Mouse (Mus musculus) liver, postnatal 0 days (tissue): ENCODE measurements around the gene Phtf1. TPM values are rescaled to one million over a fixed set of nuclear protein-coding genes. Genes with fewer than 3 reads are reported as not detected.
A peak's percentile ranks its signal among the peaks of the same experiment; 100 is the strongest.

Source experiments
- ATAC-seq: fragments of 200-750 bp; cut with Nextera tagmentation; 2 replicates; pipeline ENCODE4 v1.8.0; 2017; ENCODE audit warnings: mild to moderate bottlenecking, moderate library complexity
- DNase-seq: peaks from one replicate; pipeline ENCODE4 v3.0.0-alpha.2; 2016
- H3K27ac ChIP-seq: fragments of 300-500 bp; sonication (generic); 2 replicates; pipeline ENCODE4 v1.5.1; 2014; ENCODE audit warnings: antibody characterized with exemption, moderate library complexity, mild to moderate bottlenecking, low read depth
- H3K27me3 ChIP-seq: fragments of 300-500 bp; sonication (generic); 2 replicates; pipeline ENCODE4 v1.6.1; 2014; ENCODE audit warnings: low read length, control low read depth, mixed read lengths; ENCODE audit not compliant: insufficient read depth
- H3K36me3 ChIP-seq: fragments of 300-500 bp; sonication (generic); replicated peaks from 2 replicates; pipeline ENCODE4 v1.6.1; 2014; ENCODE audit warnings: mild to moderate bottlenecking, control low read depth, low read length, moderate library complexity, mixed read lengths; ENCODE audit not compliant: insufficient read depth
- H3K4me1 ChIP-seq: fragments of 300-500 bp; sonication (generic); 2 replicates; pipeline ENCODE4 v1.6.1; 2014; ENCODE audit warnings: antibody characterized with exemption, mild to moderate bottlenecking, control low read depth; ENCODE audit not compliant: insufficient read depth
- H3K4me2 ChIP-seq: fragments of 300-500 bp; sonication (generic); 2 replicates; pipeline ENCODE4 v1.6.1; 2014; ENCODE audit warnings: low read depth, mild to moderate bottlenecking, low read length, moderate library complexity, mixed read lengths
- H3K4me3 ChIP-seq: fragments of 300-500 bp; sonication (generic); 2 replicates; pipeline ENCODE4 v1.5.1; 2014; ENCODE audit warnings: low read depth, low read length
- H3K9ac ChIP-seq: fragments of 300-500 bp; sonication (generic); replicated peaks from 2 replicates; pipeline ENCODE4 v1.6.1; 2014; ENCODE audit warnings: mild to moderate bottlenecking, moderate library complexity
- H3K9me3 ChIP-seq: fragments of 300-500 bp; sonication (generic); 2 replicates; pipeline ENCODE4 v1.6.1; 2016; ENCODE audit warnings: mild to moderate bottlenecking, control low read depth, low read length, mixed read lengths
- CTCF ChIP-seq: sonication (generic); IDR thresholded peaks from 2 replicates; pipeline ENCODE4 v1.5.1; 2016; ENCODE audit warnings: antibody characterized with exemption, low read depth
- EP300 ChIP-seq: IDR thresholded peaks from 2 replicates; pipeline ENCODE4 v1.6.1; 2016; ENCODE audit warnings: antibody characterized with exemption, low read depth, mild to moderate bottlenecking
- WGBS: fragments of 180-500 bp; shearing (Covaris S2); extraction: QIAGEN DNeasy Blood & Tissue Kit; methylation state at CpG from one replicate; pipeline ENCODE4 v1.1.7; 2014; ENCODE audit not compliant: insufficient replicate concordance; 5-methylcytosine and 5-hydroxymethylcytosine counted together
- polyA plus RNA-seq: library from polyadenylated mRNA; unstranded; fragments of >200 nt; fragmentation: Nextera tagmentation; extraction: Ambion mirVana; gene quantifications from 2 replicates; pipeline ENCODE4 v1.2.1, GENCODE M21; 2015

Gene Phtf1
- polyA plus RNA-seq = 3.8 and 3.9 TPM in 2 replicates

DNA sequence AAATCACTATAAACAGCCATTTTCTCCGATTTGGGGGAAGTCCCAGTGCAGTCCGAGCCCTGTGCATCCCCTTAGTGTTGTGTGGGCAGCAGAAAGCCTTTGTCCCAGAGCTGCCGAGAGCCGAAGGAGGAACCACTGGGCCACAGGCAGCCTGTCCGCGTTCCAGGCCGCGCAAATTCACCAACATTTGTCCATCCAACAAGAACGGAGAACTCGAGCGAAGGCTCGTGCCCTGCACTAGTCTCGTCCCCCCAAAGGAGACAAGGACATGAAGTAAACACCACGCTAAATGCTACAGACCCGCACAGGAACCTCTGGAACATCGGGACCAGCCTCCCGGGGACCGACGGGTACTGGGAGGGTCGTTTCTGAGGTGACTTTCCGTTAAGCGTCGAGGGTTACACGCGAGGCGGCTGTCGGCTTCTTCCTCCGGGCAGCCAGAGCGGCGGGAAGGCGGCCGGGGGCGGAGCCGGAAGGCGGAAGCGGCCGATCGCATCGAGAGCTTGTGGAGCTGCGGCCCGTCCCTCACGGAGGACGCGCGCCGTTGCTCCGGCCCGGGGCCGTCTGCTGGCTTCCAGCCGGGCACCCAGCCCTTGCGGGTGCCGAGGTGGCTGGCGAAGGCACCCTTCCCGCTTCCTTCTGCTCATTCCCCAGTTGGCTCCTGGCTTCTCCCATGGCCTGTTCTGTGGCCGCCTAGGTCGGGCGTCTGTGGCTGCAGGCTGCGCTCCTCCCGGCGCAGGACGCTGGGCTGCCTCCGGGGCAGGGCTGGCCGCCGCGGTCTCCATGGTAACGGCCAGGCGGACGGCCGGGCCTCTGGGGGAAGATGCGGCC, at the start of gene Phtf1:
Gene Phtf1 (plus strand): TSS at position 250 of the 831 bp plus-strand sequence.
- no peaks in the 10 kb centered on the region for H3K9me3 ChIP-seq
- WGBS = under 1% methylated on average over 69 of the region's 70 CpGs
- H3K36me3 ChIP-seq = peaks cover 13% of the 10 kb centered on the region
- peak within 1 kb of the TSS; percentile 99 for H3K4me3 ChIP-seq
- H3K4me1 ChIP-seq = peaks cover 8% of the 10 kb centered on the region
- TF ChIP-seq EP300 = no peak
- no peak for TF ChIP-seq CTCF
- H3K4me2 ChIP-seq = peak within 1 kb of the TSS; percentile 87
- no peaks in the 10 kb centered on the region for H3K27me3 ChIP-seq
- peak within 1 kb of the TSS; percentile 86 for H3K27ac ChIP-seq
- peak; percentile 97 for ATAC-seq
- peak; percentile 91 for DNase-seq
- peak within 1 kb of the TSS; percentile 93 for H3K9ac ChIP-seq

DNA sequence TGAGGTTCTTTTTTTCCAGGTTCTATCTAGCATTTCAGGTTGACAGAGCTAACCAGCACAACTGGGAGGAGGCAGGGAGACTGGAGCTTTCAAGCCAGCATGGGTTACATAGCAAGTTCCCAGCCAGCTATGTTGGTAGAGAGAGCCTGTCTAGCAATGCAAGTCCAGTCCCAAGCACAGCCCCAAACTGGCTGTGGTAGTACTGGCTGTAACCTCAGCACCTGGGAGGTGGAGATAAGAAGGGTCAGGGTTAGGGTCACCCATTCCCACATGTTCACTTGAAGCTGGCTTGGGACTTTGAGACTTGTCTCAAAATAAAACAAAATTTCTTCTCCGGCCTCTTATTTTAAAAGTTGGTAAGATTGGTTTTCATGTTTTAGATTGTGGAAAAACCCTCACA, 47.8 kb upstream of the Phtf1 start:
- H3K27ac ChIP-seq = no peak overlapping the region
- H3K4me3 ChIP-seq = no peak overlapping the region
- no peaks in the 10 kb centered on the region for H3K27me3 ChIP-seq
- no peak overlapping the region for H3K9ac ChIP-seq
- WGBS = 83% methylated on average over 1 of the region's 1 CpGs
- no peaks in the 10 kb centered on the region for H3K9me3 ChIP-seq
- no peak overlapping the region for H3K4me2 ChIP-seq
- peaks cover 5% of the 10 kb centered on the region; the same call in 1 of the 2 replicates for H3K36me3 ChIP-seq
- no peak for ATAC-seq
- DNase-seq = no peak
- TF ChIP-seq EP300 (no peak), CTCF (no peak)
- peaks cover 26% of the 10 kb centered on the region for H3K4me1 ChIP-seq

DNA sequence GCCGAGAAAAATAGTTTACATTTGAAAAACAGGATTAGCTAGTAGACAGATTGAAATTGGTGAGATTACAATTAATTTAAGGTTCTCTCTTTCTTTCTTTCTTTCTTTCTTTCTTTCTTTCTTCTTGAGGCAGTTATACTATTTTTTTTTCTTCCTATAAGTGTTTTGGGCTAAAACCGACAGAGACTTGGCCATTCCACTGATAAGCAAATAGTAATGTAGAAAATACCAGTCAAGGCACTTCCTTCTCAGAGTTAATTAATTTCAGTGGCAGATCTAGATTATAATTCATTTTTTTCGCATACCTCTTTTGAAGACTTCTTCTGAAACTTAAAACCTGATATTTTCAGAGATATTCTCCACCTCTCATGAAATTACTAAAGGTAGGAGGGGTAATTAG, 42.6 kb upstream of the Phtf1 start:
- TF ChIP-seq CTCF (no peak), EP300 (no peak)
- WGBS = 65% methylated on average over 3 of the region's 3 CpGs
- H3K9me3 ChIP-seq = no peaks in the 10 kb centered on the region

DNA sequence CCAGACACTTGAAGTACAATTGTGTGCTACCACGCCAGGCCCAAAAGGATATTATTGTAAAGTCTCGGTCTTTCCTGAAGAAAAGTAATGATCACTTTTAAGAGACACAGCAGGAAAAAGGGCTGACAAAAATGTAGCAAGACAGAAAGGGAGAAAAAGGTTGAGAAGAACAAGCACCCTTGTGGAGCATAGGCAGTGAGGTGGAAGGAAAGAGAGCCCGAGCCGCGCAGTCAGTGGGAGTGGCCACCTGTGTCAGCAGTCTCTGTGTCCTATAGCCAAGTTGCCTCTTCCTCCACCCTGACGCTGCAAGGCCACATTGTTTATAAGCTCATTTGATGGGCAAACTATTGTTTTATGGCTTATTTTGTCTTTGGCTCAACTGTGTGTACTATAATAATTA, 40.4 kb upstream of the Phtf1 start:
- DNase-seq = peak; percentile 44
- Histone ChIP-seq H3K4me1 (peaks cover 9% of the 10 kb centered on the region), H3K27ac (peak overlapping the region; percentile 12; the same call in 1 of the 2 replicates), H3K9me3 (no peaks in the 10 kb centered on the region), H3K4me2 (peak overlapping the region; percentile 48), H3K36me3 (peaks cover 17% of the 10 kb centered on the region), H3K9ac (no peak overlapping the region), H3K4me3 (no peak overlapping the region), H3K27me3 (no peaks in the 10 kb centered on the region)
- WGBS = 49% methylated on average over 6 of the region's 6 CpGs
- 0 out of 2 replicates have a peak, but pooled peaks have one; percentile 40 for ATAC-seq
- TF ChIP-seq EP300 (no peak), CTCF (no peak)

More for the DNA sequence above, 42.6 kb upstream of the Phtf1 start:
- Histone ChIP-seq H3K4me3 (no peak overlapping the region), H3K4me2 (no peak overlapping the region), H3K4me1 (peaks cover 9% of the 10 kb centered on the region), H3K9ac (no peak overlapping the region), H3K36me3 (peaks cover 12% of the 10 kb centered on the region), H3K27ac (no peak overlapping the region), H3K27me3 (no peaks in the 10 kb centered on the region)
- no peak for ATAC-seq
- no peak for DNase-seq

GRCm38 (mm10) chr3:103944794-103945562, 22.9 kb upstream of the Phtf1 start:
- TF ChIP-seq CTCF (no peak), EP300 (no peak)
- Histone ChIP-seq H3K9me3 (no peaks in the 10 kb centered on the region), H3K36me3 (no peaks in the 10 kb centered on the region), H3K4me1 (no peaks in the 10 kb centered on the region), H3K4me2 (no peak overlapping the region), H3K27me3 (no peaks in the 10 kb centered on the region), H3K4me3 (no peak overlapping the region), H3K27ac (no peak overlapping the region), H3K9ac (no peak overlapping the region)
- 88% methylated on average over 1 of the region's 1 CpGs for WGBS
- no peak for ATAC-seq
- no peak for DNase-seq

DNA sequence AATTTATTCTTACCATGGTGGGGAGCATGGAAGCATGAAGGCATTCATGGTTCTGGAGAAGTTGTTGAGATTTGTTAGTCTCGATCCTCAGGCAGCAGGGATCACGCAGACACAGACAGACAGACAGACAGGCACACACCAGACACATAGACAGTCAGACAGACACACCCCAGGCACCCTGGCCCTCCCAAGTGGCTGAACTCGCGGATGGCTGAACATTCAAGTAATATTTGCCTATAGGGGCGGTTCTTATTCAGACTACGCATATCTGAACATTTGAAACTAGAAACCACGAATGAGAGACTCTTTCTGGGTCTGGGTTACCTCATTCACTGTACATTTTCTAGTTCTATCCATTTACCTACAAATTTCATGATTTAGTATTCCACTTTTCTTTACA, 19.2 kb upstream of the Phtf1 start:
- Histone ChIP-seq H3K36me3 (no peaks in the 10 kb centered on the region), H3K4me1 (no peaks in the 10 kb centered on the region), H3K9ac (no peak overlapping the region), H3K27ac (no peak overlapping the region), H3K4me3 (no peak overlapping the region), H3K9me3 (no peaks in the 10 kb centered on the region), H3K4me2 (no peak overlapping the region), H3K27me3 (no peaks in the 10 kb centered on the region)
- no peak for TF ChIP-seq CTCF
- TF ChIP-seq EP300 = no peak
- ATAC-seq = no peak
- WGBS = 86% methylated on average over 7 of the region's 7 CpGs
- DNase-seq = no peak
